Mouse (Mus musculus) brown adipose tissue, adult 24 weeks (tissue): ENCODE data around the gene Clca3b. TPM values are rescaled to one million over a fixed set of nuclear protein-coding genes. Genes with fewer than 3 reads are reported as not detected.
"Not testable (repeated sequence)": the region's sequence is repeated elsewhere in the genome, so short reads cannot be mapped to it uniquely, and the experiment has no call there.

Source experiments
- H3K27ac ChIP-seq: fragments of 200-500 bp; replicated peaks from 2 replicates; pipeline ENCODE4 v1.5.1; 2012; ENCODE audit warnings: low read depth, mild to moderate bottlenecking, low read length
- H3K4me1 ChIP-seq: fragments of 200-500 bp; 2 replicates; pipeline ENCODE4 v1.6.1; 2012; ENCODE audit warnings: low read length, mixed read lengths; ENCODE audit not compliant: control insufficient read depth, insufficient read depth, insufficient read length
- H3K4me3 ChIP-seq: fragments of 200-500 bp; 2 replicates; pipeline ENCODE4 v1.5.1; 2012; ENCODE audit warnings: low read depth, mild to moderate bottlenecking, low read length, moderate library complexity; ENCODE audit not compliant: insufficient read depth
- polyA plus RNA-seq: library from polyadenylated mRNA; stranded (reverse); fragments of >200 nt; gene quantifications from 2 replicates; pipeline ENCODE4 v1.2.4, GENCODE M21; 2012; ENCODE audit not compliant: missing spikeins, insufficient read depth, insufficient read length

Clca3b gene
- not detected in 2 replicates for polyA plus RNA-seq

GRCm38 (mm10) chr3:144849014-144849556 is at the start of gene Clca3b:
Clca3b (minus strand) TSS chr3:144849357.
- H3K4me1 ChIP-seq, H3K27ac ChIP-seq, H3K4me3 ChIP-seq: not testable (repeated sequence)

GRCm38 (mm10) chr3:144897042-144897678 is 48.0 kb upstream of the Clca3b start:
- no peaks in the 10 kb centered on the region for H3K4me1 ChIP-seq
- H3K4me3 ChIP-seq = no peak overlapping the region
- H3K27ac ChIP-seq = no peak overlapping the region

- no peak overlapping the region for H3K27ac ChIP-seq
- no peaks in the 10 kb centered on the region for H3K4me1 ChIP-seq
- no peak overlapping the region for H3K4me3 ChIP-seq
Observed at GRCm38 (mm10) chr3:144890246-144890758, 41.1 kb upstream of the Clca3b start.

GRCm38 (mm10) chr3:144886957-144887356 is 37.8 kb upstream of the Clca3b start:
- Histone ChIP-seq H3K4me1 (no peaks in the 10 kb centered on the region), H3K27ac (no peak overlapping the region), H3K4me3 (no peak overlapping the region)

- not testable (repeated sequence) for H3K4me3 ChIP-seq, H3K4me1 ChIP-seq, H3K27ac ChIP-seq
Observed at GRCm38 (mm10) chr3:144872012-144872411, 22.9 kb upstream of the Clca3b start.

- H3K27ac ChIP-seq = no peak overlapping the region
- no peak overlapping the region for H3K4me3 ChIP-seq
- H3K4me1 ChIP-seq = no peaks in the 10 kb centered on the region
Observed at GRCm38 (mm10) chr3:144849584-144849983, 427 bp upstream of the Clca3b start.

GRCm38 (mm10) chr3:144827257-144827656 is 21.9 kb downstream of the Clca3b start:
- Histone ChIP-seq H3K4me3 (no peak overlapping the region), H3K4me1 (no peaks in the 10 kb centered on the region), H3K27ac (no peak overlapping the region)

GRCm38 (mm10) chr3:144825151-144825550 is 24.0 kb downstream of the Clca3b start:
- Histone ChIP-seq H3K27ac (no peak overlapping the region), H3K4me3 (no peak overlapping the region), H3K4me1 (no peaks in the 10 kb centered on the region)

GRCm38 (mm10) chr3:144823331-144823730 is 25.8 kb downstream of the Clca3b start:
- Histone ChIP-seq H3K4me1 (no peaks in the 10 kb centered on the region), H3K27ac (no peak overlapping the region), H3K4me3 (no peak overlapping the region)

GRCm38 (mm10) chr3:144820632-144821031 is 28.5 kb downstream of the Clca3b start:
- Histone ChIP-seq H3K4me1 (no peaks in the 10 kb centered on the region), H3K4me3 (no peak overlapping the region), H3K27ac (no peak overlapping the region)

- not testable (repeated sequence) for H3K4me3 ChIP-seq, H3K4me1 ChIP-seq, H3K27ac ChIP-seq
Observed at GRCm38 (mm10) chr3:144819219-144819618, 29.9 kb downstream of the Clca3b start, which contains the start of gene Clca3a2. Clca3a2 (minus strand) TSS chr3:144819494.

- H3K27ac ChIP-seq, H3K4me3 ChIP-seq, H3K4me1 ChIP-seq: not testable (repeated sequence)
Observed at GRCm38 (mm10) chr3:144813336-144813735, 35.8 kb downstream of the Clca3b start.

GRCm38 (mm10) chr3:144811821-144812220 is 37.3 kb downstream of the Clca3b start:
- no peak overlapping the region for H3K27ac ChIP-seq
- H3K4me1 ChIP-seq = no peaks in the 10 kb centered on the region
- no peak overlapping the region for H3K4me3 ChIP-seq

GRCm38 (mm10) chr3:144808153-144808925 is 40.8 kb downstream of the Clca3b start:
- H3K27ac ChIP-seq, H3K4me3 ChIP-seq, H3K4me1 ChIP-seq: not testable (repeated sequence)

GRCm38 (mm10) chr3:144806626-144807025 is 42.5 kb downstream of the Clca3b start:
- not testable (repeated sequence) for H3K27ac ChIP-seq, H3K4me3 ChIP-seq, H3K4me1 ChIP-seq
